Mouse (Mus musculus) lung, postnatal 4 days (tissue): ENCODE measurements around the gene Myo1e.
"Not testable (repeated sequence)": the region's sequence is repeated elsewhere in the genome, so short reads cannot be mapped to it uniquely, and the experiment has no call there.

Experiments
- DNase-seq, 2 experiments: peaks; one replicate each; pipeline ENCODE4 v3.0.0; 2021

The Myo1e gene

DNA sequence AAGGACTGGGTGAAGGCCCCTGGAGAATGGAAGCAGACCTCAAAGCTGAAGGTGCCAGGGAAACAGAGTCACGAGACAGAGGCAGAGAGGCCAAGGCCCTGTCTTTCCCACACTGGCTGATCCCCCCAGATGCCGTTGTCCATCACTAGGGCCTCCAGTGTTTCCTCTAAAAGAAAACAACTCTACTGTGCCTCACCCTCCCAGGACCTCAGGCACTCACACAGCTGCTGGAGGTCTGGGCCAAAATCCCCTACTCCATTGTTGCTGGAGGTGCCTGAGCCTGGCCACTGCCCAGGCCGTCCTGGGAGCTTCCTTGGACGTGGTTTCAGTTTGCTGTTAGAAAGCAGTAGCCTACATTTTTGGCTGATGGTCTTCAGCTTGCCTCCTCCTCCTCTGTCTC lies 47.9 kb downstream of the Myo1e start:
- peak in 1 of 2 experiments; percentile 54 for DNase-seq

DNA sequence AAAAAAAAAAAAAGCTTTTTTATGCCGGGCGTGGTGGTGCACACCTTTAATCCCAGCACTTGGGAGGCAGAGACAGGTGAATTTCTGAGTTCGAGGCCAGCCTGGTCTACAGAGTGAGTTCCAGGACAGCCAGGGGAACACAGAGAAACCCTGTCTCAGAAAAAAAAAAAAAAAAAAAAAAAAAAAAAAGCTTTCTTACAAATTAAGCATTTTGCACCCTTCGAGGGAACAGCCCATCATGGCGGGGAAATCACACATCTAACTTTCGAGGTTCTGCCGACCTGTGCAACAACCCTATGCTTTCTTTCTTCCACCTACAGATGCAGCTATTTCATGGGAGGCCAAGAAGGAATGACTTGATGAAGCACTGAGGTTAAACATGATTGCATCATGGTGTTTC lies 48.9 kb downstream of the Myo1e start:
- DNase-seq, result not testable (repeated sequence)

DNA sequence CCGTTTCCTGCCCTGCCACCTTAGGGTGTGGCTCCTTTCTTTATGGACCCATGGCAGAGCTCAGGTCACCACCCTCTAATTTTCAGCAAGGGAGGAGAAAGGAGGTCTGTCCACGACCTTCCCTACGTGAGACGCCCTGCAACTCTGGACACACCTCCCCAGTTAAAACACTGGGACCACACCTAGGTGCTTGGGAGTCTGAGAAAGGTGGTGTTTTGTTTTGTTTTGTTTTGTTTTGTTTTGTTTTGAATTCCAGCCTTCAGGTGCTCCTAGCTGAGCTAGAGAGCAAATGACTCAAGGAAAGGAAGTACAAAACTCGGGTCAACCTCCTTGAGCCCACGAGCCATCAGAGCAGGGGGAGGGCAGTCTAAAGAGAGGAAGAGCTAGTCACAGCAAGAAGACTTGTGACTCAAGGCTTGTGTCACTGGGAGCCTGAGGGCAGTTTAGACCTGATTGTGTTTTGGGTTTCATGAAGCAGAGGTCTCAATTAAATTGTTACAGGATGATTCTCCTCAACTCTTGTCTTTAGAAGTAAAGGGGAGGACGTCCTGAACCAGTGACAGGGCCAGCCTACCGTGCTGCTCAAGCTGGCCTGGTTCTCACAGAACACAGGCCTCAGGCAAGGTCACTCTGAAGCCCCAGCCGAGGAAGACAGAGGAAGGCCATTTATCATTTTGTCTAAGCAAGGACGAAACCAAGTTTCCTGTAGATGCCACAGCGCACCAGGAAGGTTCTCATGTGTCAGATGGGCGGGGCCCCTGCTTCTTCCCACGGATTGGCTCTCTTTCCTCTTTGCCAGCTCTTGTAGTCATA lies 50.3 kb downstream of the Myo1e start:
- DNase-seq, result peak; percentile 53 to 72

DNA sequence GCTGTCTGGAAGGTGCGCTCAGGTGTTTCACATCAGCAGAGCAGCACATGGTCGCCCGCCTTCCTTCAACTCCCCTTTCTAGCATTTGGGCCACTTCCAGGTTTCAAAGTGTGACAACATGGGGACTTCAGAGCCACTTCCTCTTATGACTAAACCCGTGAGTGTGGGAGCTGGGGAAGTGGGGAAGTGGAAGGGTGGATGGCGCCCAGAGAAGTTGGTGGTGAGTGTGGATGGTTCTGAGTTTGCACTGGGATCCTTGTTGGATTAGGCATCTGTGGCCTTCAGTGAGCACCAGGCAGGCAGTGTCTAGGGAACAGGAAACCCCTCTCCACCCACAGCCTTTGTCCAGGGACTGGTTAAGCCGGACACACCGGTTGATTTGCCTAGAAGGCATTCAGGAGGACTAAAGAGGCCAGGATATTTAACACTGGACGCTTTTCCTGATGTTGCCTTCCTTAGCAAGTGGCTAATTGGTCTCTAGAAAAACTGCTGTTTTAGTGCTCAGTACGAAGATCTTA lies 53.2 kb downstream of the Myo1e start:
- DNase-seq, result peak; percentile 57 to 62

DNA sequence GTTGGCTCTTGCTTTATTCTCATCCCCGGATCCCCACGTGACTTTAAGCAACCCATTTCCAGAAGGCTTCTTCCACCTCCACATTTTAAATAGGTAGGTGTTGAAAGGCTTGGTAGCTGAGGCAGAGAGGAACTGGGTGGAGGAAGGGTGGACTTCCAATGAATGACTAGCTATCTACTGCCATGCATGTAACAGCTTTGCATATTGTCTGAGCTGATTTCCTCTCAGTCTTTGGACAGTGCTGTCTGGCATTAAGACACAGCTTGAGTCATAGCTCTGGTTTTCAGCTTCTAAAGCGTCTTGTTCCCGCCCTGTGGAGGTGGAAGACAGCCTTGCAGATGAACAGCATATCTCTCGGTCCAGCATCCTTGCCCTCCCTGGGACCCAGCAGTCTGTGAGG lies 54.5 kb downstream of the Myo1e start:
- no peak for DNase-seq

DNA sequence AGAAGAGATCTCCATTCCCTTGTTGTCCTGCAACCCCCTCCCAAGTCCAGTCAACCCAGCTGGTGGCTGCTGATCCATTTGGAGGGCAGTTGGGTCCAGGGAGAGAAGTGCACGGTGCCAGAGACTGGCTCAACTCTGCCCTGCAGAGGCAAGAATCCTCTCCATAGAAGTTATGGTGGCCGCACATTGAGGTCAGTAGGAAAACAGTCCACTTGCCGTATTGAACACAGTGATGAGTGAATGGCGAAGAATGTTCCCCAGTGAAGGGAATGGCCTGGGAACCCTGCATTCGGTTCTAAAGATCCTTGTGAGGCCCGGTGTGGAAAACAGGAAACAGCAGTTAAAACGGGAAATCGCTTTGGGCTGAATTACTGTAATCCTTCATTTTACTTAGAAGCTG lies 56.0 kb downstream of the Myo1e start:
- no peak for DNase-seq

DNA sequence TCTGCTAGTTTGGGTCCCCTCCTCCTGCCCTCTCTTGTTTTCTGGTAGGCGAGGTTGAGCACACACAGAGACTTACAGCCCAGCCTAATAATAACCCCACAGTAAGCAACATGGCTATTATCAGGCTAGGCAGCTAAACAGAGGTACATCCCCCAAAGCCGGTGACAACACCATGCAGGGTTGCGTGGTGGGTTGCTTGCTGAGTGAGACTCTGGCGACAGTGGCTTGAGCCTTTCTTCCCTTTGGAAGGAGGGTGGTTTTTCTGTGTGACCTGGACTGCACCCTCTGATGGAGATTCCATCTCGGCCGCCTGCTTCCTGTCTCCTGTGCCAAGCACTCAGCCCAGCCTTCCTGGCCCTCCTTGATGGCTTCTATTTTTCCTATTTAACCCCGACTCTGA lies 56.6 kb downstream of the Myo1e start:
- peak; percentile 39 to 51 for DNase-seq

DNA sequence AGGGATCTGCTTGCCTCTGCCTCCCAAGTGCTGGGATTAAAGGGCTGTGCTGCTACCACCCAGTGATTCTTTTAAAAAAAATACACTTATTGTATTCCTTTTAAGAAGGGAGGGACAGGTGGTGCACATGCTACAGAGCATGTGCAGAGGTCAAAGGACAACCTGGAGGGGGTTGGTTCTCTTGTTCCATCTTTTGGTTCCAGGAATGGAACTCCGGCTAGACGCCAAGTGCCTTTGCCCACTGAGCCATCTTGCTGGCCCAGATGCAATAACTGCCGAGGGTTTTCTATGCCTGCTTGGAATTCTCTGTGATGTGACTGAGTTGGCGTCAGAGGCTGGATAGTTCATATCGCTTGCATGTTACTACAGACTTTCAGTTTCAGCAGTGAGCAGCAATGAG lies 58.4 kb downstream of the Myo1e start:
- no peak for DNase-seq

DNA sequence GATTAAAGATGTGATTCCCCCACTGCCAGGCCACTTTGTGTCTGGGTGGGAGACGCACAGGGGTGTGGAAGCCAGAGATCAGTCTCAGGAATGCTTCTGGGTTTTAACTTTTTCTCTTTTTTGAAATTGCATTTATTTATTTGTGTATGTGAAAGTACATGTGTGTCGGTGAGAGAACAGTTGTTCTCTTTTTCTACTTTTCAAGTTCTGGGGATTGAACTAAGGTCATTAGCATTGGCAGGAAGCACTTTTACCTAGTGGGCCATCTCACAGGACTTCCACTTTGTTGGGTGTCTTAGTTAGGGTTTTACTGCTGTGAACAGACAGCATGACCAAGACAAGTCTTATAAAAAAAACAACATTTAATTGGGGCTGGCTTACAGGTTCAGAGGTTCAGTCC lies 59.0 kb downstream of the Myo1e start:
- DNase-seq, result no peak

DNA sequence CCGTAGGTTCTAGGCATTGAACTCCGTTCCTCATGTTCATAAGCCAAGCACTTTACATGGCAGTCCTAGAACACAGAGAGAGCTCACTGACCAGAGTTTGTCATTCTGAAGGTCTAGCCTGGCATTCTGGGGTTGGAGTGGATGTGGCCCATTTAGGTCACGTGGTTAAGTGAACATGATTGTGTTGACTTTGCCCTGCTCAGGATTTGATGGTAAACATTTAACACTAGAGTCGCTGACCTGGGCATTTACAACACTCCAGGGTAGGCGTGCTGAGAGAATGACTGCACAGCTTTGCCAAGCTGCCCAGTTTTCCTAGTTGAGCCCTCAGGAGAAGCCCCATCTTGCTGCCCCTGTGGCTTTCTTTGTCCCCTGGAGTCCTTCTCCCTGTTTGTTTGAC lies 60.0 kb downstream of the Myo1e start:
- DNase-seq, result no peak

DNA sequence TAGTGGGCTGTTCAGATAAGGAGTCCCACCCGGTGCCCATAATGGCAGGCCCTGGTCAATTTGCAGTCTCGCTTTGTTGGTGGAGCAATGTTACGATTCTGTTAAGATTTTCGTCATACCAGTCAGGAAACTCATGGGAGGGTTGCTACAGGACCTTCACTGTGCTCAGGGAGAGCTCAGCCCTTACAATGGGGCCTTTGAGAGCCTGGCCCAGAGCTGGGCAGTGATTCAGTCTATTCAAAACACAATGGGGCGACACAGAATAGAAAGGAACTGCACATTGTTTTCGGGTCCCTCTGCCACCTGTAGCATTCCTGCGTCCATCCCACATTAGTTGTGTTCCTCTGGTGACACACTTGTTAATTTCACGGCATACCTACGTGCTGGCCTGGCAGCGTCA lies 62.2 kb downstream of the Myo1e start:
- no peak for DNase-seq

DNA sequence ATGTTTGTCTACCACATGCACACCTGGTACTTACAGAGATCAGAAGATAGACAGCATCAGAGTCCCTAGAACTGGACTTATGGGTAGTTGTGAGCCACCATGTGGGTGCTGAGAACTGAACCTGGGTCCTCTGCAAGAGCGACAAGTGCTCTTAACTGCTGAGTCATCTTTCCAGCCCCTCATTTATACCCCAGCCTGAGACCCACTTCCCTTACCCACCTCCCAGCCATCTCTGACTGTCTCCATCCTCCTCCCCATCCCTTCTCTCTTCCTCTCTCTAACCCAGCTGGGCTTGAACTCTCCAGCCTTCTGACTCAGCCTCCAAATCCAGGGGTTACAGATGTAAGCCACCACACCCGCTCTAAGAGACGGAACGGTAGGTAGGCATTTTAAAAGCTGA lies 63.3 kb downstream of the Myo1e start:
- no peak for DNase-seq

DNA sequence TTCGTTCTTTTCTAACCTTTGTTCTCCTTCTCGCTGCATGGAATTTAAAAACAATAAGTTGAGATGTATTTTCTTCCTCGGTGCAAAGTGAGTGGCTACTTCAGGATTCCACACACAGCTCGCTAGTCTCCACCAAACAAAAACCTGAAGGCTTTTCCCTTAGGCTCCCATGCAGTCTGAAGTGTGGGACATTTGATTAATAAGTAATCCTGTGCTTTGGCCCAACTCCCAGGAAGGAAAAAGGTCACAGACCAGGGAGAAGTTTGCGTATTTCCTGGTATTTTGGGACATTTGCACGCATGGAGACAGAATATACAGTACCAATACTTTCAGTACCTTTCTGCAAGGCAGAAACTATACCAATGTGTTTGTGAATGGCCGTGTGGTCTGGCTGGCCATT lies 64.0 kb downstream of the Myo1e start:
- no peak for DNase-seq

DNA sequence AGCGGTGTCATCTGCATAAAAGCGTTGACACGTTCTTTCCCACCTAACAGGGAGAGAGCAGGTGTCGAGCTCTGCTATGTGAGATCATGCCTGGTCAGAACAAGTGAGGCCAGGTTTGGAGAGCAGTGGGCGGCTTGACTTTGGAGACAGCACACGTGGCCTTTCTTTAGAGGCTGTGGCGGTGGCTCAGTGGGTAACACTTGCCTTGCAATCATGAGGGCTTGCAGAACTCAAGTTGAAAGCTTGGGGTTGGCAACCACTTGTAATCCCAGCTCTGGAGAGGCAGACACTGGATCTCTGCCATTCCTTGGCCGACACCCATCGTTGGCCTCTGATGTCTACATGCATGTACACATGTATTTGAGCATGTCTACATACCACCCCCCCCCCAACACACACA lies 64.5 kb downstream of the Myo1e start:
- no peak for DNase-seq

DNA sequence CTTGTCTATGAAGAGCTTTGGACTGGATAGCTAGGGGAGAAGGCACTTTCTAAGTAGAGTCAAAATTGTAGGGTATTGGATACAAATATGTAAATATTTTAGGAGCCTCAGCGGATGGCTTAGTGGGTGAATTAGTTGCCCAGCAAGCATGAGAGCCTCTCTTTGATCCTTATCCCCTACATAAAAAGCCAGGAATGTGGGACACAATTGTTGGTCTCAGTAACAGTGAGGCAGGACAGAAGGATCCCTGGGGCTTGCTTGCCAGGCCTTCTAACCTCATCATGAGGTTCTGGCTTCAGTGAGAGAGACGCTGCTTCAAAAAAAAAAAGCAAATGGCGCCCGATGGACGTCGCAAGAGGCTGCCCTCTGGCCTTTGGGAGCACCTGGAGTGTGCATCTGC lies 66.9 kb downstream of the Myo1e start:
- DNase-seq, result no peak

DNA sequence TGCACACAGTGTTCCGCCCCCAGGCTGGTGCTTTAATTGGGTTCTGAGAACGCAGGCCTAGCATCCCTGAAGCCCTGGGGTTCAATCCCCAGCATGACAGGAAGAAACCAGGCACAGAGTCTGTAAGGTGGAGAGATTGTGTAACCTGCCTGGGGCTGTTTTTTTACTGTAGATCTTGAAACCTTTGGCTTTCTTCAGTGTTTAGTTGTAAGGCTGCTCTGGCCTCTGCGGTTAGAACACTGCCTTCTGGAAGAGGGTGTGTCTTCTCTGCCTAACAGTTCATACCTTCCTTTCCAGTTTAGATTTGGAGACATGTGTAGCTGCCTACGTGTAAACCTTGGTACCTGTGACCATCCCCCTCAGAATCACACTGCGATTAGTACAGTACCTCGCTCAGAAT lies 67.3 kb downstream of the Myo1e start:
- DNase-seq, result no peak

DNA sequence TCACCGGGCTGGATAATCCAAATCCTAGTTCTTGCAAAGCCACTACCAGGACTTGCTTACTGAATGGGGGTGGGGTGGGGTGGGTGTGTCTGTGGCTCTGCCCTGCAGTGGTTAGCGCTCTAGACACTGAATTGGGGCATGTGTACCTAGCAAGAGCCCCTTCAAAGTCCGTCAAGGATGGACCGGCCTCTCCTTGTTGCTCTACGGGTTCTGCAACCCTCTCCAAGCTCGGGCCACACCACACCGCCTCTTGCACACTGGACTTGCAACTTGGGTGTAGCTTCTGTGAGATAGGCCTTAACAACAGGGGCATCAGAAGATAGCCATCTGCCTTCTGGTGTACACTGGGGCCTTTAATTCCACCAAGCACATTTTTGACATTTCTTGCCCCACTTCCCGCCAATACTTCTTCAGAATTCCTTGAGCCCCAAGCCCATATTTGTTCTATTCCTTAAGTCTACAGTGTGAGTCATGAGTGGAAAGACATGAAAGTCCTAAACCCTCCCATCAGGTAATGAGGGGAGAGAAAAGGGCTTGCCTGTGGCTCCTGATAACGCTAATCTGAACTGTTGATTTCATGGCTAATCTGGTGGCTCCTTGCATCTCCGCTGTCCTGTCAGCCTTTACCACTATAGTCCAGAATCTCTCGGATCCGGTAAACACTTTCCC lies 67.9 kb downstream of the Myo1e start:
- peak in 1 of 2 experiments; percentile 62 for DNase-seq

DNA sequence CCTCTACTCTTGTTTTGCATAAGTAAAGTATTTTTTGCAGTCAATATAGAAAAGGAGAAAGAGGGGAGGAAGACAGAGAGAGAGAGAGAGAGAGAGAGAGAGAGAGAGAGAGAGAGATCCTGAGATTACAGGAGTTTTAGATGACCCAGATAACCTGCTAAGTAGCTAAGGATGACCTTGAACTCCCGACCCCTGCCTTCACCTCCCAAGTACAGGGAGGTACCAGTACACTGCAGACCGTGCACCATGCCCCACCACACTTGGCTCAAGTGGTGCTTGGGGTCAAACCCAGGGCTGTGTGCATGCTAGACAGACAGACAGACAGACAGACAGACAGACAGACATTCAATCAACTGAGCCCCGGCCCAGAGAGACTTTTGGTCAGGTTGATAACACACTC lies 69.9 kb downstream of the Myo1e start:
- no peak for DNase-seq

DNA sequence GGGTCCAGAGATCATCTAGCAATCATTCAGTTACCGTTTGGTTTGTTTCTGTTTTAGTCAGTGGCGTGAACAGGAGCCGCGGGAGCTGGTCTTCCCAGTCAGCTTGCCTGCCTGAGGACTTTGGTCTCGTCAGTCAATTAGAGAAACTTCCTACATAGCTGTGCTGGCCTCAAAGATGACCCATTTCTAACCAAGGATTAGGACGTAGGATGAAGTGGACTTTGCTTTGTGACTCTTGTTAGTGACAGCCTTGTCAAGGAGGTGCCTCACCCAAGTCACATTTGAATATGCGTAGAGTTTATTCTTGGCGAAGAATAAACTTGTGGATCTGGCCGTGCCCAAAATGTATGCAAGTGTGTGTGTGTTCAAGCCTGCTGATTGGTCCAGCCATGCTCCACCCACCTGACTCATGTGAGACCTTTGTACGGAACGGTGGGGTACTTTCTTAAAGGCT lies 70.4 kb downstream of the Myo1e start:
- no peak for DNase-seq

DNA sequence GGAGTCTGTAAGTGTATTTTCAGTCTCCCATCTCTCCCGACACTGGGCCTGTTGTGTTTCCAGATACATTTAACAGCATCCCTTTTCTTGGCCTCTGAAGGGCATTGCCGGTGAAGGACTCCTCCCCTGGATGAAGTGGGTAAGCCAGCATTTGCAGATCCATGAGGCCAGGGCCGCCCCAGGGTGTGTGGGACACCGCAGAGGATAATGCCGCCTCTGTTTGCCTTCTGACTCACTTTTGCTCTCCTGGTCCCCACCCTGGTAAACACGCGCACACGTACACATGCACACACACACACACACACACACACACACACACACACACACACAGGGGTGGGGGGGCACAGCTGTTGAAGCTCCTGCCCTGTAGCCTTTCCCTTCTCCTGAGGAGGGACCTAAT lies 74.3 kb downstream of the Myo1e start:
- DNase-seq, result no peak

DNA sequence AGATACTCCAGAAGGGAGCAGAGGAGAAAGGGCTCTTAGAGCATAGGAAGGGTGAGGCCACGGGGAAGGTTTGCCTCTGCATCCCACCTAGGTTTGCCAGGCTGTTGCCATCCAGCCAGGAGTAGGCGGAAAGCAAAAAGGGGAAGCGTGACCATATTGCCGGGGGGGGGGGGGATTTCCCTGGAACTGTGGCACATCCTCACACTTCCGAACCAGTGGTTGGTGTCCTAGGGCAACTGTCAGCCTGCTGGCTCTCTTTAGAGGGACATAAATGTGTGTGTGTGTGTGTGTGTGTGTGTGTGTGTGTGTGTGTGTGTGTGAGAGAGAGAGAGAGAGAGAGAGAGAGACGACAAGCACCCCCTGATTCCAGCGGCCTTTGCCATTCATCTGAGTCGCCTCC lies 75.0 kb downstream of the Myo1e start:
- no peak for DNase-seq

DNA sequence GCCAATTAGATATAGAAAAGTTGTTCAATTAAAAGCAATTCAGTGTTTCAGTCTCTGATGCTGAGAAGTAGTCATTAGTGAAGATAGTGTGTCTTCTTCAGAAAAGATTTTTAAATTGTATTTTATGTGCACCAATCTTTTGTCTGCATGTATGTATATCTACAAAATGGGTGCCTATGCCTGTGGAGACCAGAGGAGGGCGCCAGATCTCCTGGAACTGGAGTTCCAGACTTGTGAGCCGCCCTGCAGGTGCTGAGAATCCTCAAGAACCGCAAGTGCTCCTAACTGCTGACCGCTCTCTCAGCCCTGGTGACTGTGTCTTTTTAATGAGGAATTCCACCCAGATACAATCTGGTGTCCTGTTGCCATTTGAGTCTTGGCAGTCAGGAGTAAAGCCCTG lies 76.0 kb downstream of the Myo1e start:
- no peak for DNase-seq

DNA sequence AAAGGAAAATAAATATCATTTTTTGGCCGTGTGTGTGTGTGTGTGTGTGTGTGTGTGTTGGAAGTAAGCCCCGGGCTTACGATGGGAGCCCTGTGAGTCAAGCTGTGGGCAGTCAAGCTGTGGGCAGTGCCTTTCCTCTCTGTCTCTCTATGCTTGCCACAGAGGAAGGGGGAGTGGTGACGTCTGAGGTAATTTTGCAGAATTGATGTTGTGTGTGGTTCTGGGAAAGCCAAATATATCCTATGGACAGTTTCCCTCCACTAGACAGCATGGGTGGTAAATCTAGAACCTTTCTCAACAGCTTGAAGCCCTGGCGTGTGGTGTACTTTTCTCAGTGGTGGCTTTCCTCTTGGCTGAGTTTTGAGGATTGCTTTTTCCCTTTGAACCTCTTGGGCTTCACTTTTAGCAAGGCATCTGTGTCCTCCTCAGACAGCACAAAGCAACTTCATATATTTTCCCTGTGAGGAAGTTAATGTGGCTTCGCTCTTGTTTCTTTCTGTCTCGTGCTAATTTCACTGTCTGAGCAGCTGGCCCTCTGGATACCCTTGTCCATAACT lies 77.5 kb downstream of the Myo1e start:
- DNase-seq, result peak; percentile 37 to 45

DNA sequence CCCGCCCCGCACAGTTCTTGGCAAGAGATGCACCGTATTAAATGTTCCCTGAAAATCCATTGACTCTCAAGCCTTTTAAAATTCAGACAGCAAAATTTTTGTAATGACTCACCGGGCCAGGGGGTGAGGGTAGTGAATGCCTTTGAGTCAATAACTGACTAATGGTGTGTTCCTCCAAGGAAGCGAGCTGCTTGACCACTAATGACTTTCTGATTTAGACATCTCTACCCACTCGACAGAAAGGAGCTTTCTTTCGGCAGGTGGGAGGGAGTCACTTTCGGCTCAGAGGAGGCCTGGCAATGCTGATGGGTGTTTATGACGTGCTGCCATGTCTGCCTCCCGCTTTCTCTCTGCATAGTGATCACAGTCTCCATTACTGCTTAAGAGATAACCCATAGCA lies 83.6 kb downstream of the Myo1e start:
- DNase-seq, result no peak
